Mouse (Mus musculus) lung, postnatal 25 days (tissue): ENCODE data around the gene Smarca2.
A peak's percentile ranks its signal among the peaks of the same experiment; 100 is the strongest.
"Not testable (repeated sequence)": the region's sequence is repeated elsewhere in the genome, so short reads cannot be mapped to it uniquely, and the experiment has no call there.

Source experiments
- DNase-seq: peaks from one replicate; pipeline ENCODE4 v3.0.0; 2022; ENCODE audit warnings: low spot score

Gene Smarca2

GRCm38 (mm10) chr19:26617287-26617686, 12.4 kb downstream of the Smarca2 start:
- peak; percentile 55 for DNase-seq

GRCm38 (mm10) chr19:26630712-26631235, 25.9 kb downstream of the Smarca2 start:
- DNase-seq: no peak

GRCm38 (mm10) chr19:26632228-26632627, 27.4 kb downstream of the Smarca2 start:
- DNase-seq: no peak

- no peak for DNase-seq
These were observed 35.7 kb downstream of the Smarca2 start for GRCm38 (mm10) chr19:26640556-26640955.

GRCm38 (mm10) chr19:26641269-26641668, 36.4 kb downstream of the Smarca2 start:
- no peak for DNase-seq

- peak; percentile 36 for DNase-seq
These were observed 38.2 kb downstream of the Smarca2 start for GRCm38 (mm10) chr19:26643011-26643410.

GRCm38 (mm10) chr19:26643936-26644335, 39.1 kb downstream of the Smarca2 start:
- DNase-seq: no peak

- no peak for DNase-seq
These were observed 40.2 kb downstream of the Smarca2 start for GRCm38 (mm10) chr19:26645016-26645415.

GRCm38 (mm10) chr19:26646128-26646527, 41.3 kb downstream of the Smarca2 start:
- peak; percentile 46 for DNase-seq

- DNase-seq: no peak
These were observed 45.9 kb downstream of the Smarca2 start for GRCm38 (mm10) chr19:26650585-26651273.

GRCm38 (mm10) chr19:26658324-26658723, 53.5 kb downstream of the Smarca2 start:
- DNase-seq: no peak

- no peak for DNase-seq
These were observed 55.1 kb downstream of the Smarca2 start for GRCm38 (mm10) chr19:26659976-26660375.

GRCm38 (mm10) chr19:26661198-26661597, 56.3 kb downstream of the Smarca2 start:
- no peak for DNase-seq

- no peak for DNase-seq
These were observed 61.5 kb downstream of the Smarca2 start for GRCm38 (mm10) chr19:26666303-26666702.

- no peak for DNase-seq
These were observed 65.2 kb downstream of the Smarca2 start for GRCm38 (mm10) chr19:26670089-26670488.

- DNase-seq: not testable (repeated sequence)
These were observed 66.6 kb downstream of the Smarca2 start for GRCm38 (mm10) chr19:26671413-26671812.

- DNase-seq: no peak
These were observed 71.1 kb downstream of the Smarca2 start for GRCm38 (mm10) chr19:26675917-26676316.

GRCm38 (mm10) chr19:26678543-26678942, 73.7 kb downstream of the Smarca2 start:
- DNase-seq: no peak

GRCm38 (mm10) chr19:26679674-26680073, 74.8 kb downstream of the Smarca2 start:
- no peak for DNase-seq

GRCm38 (mm10) chr19:26681549-26681948, 76.7 kb downstream of the Smarca2 start:
- no peak for DNase-seq

- no peak for DNase-seq
These were observed 77.3 kb downstream of the Smarca2 start for GRCm38 (mm10) chr19:26682130-26682529.

GRCm38 (mm10) chr19:26682731-26683130, 77.9 kb downstream of the Smarca2 start:
- no peak for DNase-seq

- DNase-seq: no peak
These were observed 78.9 kb downstream of the Smarca2 start for GRCm38 (mm10) chr19:26683731-26684130.

GRCm38 (mm10) chr19:26690516-26690915, 85.7 kb downstream of the Smarca2 start:
- DNase-seq: no peak
